Mouse (Mus musculus) MEL (cell line): ENCODE measurements around the gene Hs3st5.

Experiments used
- CTCF ChIP-seq, 3 experiments: IDR thresholded peaks in 2 of 3; conservative IDR thresholded peaks in 1 of 3; 2 replicates each; pipeline ENCODE4 v1.5.1; 2011 to 2012; ENCODE audit warnings: low read length in 3 of 3, low read depth in 2 of 3, mild to moderate bottlenecking in 2 of 3, improper control_type of control experiment in 1 of 3, inconsistent platforms in 1 of 3, mixed read lengths in 1 of 3, moderate library complexity in 1 of 3; ENCODE audit not compliant: control insufficient read depth in 1 of 3, insufficient read depth in 1 of 3, poor library complexity in 1 of 3, severe bottlenecking in 1 of 3
- NRF1 ChIP-seq: IDR thresholded peaks from 2 replicates; pipeline ENCODE4 v1.6.1; 2014; ENCODE audit warnings: low read depth, mild to moderate bottlenecking, inconsistent platforms, low read length, improper control_type of control experiment, moderate library complexity; ENCODE audit not compliant: poor library complexity, insufficient read depth, severe bottlenecking
- TAL1 ChIP-seq: IDR thresholded peaks from 2 replicates; pipeline ENCODE4 v1.6.1; 2012; ENCODE audit warnings: mild to moderate bottlenecking, inconsistent platforms, low read length, moderate library complexity, mixed read lengths
- ZC3H11A ChIP-seq: IDR thresholded peaks from 2 replicates; pipeline ENCODE4 v1.6.1; 2012; ENCODE audit warnings: low read depth, mild to moderate bottlenecking, inconsistent platforms, low read length, improper control_type of control experiment

- TF ChIP-seq CTCF (IDR thresholded peaks at IDR 0.05 in 2 of 3, conservative IDR thresholded peaks at IDR 0.05 in 1 of 3; ENCODE audit: control insufficient read depth in 1 of 3, insufficient read depth in 1 of 3, low read depth in 2 of 3, low read length in 3 of 3, poor library complexity in 1 of 3, severe bottlenecking in 1 of 3): no peak
- TF ChIP-seq NRF1: no peak
- TF ChIP-seq TAL1: no peak
- TF ChIP-seq ZC3H11A: no peak
Measured at GRCm38 (mm10) chr10:36829079-36829478, 322.5 kb downstream of the Hs3st5 start.
